Mouse (Mus musculus) gastrocnemius, postnatal 10 days (tissue): ENCODE results near the gene Cdc20b. TPM values are rescaled to one million over a fixed set of nuclear protein-coding genes. Genes with fewer than 3 reads are reported as not detected.
"Not testable (repeated sequence)": the region's sequence is repeated elsewhere in the genome, so short reads cannot be mapped to it uniquely, and the experiment has no call there.

Source experiments
- DNase-seq: peaks from one replicate; pipeline ENCODE4 v3.0.0; 2021; ENCODE audit warnings: mixed read lengths
- long read RNA-seq, 2 experiments: library from polyadenylated mRNA; stranded (forward); transcript quantifications; one replicate each; pipeline ENCODE4 v2.0.0; 2021
- total RNA-seq, 2 experiments: library from RNA; stranded (reverse); gene quantifications; 2 replicates each; pipeline ENCODE4 v1.2.3; 2021

Cdc20b gene
- total RNA-seq: not detected
- long read RNA-seq, experiment 1: 0 reads
- long read RNA-seq, experiment 2, partial matches to known transcripts: 0 of 1 reads
- long read RNA-seq, experiment 2, other reads (novel, unspliced or antisense): 1 of 1 reads

GRCm38 (mm10) chr13:113034950-113035421 lies at the start of gene Cdc20b:
Cdc20b (plus strand) TSS chr13:113035111.
- peak; percentile 30 for DNase-seq

DNA sequence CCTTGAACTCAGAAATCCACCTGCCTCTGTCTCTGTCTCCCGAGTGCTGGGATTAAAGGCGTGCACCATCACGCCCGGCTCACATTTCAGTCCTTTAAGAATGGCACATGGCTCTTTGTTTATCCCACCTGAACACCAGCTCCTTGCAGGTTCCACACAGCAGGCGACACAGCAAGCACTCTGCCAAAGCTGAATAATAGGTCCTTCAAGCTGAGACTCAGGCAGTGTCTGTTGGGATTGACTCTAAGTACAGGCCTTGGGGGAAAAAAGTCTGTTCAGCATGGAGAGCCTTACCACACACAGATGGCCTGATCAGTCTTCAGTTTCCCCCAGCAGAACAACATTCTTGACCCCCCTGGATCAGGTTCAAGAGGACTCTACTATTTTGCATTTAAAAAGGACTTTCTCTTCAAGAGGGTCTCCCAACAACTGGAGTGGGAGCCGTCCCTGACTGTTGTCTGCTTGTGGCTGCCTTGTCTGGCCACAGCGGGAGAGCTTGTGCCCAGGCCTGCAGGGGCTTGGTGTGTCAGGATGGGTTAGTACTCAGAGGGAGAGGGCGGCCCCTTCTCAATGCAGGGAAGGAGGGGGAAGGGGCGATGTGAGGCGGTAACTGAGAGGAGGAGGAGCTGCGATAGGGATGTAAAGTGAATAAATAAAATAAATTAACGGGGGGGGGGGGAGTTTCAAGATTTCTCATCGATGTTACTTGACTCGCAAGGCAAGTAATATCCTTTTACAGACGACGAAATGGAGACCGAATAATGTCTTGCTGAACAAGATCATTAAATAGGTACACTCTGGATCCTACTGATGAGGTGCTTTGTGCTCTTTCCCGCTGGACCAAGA lies 49.1 kb upstream of the Cdc20b start:
- DNase-seq: no peak

- DNase-seq: no peak
Measured at GRCm38 (mm10) chr13:112986451-112986950, 48.4 kb upstream of the Cdc20b start.

GRCm38 (mm10) chr13:112987532-112987943 lies 47.4 kb upstream of the Cdc20b start, which contains the start of gene Ccno:
Ccno (plus strand) TSS chr13:112987802.
- DNase-seq: peak; percentile 86

DNA sequence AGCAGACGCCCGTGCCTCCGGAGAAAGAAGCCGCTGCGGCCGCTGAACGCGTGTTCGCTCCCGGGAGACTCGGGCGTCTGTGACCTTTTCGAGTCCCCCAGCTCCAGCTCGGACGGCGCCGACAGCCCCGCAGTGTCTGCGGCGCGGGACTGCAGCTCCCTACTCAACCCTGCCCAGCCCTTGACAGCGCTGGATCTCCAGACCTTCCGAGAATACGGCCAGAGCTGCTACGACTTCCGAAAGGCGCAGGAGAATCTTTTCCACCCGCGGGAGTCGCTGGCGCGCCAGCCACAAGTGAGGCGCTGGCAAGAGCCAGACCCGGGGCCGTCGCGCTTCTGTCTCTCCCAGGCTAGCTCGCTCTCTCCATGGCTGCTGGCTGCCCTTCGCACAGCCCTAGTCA lies 46.9 kb upstream of the Cdc20b start:
- DNase-seq: no peak

DNA sequence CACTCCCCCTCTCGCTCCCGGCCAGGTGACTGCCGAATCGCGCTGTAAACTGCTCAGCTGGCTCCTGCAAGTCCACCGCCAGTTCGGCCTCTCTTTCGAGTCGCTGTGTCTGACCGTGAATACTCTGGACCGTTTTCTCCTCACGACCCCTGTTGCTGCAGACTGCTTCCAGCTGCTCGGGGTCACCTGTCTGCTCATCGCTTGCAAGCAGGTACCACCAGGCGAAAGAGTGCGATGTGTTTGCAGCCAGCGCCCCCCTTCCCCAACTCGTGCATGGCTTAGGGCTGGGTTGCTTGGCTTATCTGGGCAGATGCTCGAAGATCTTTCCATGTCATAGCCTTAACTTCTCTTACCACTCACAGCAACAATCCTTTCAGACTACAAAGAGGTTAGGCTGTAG lies 46.0 kb upstream of the Cdc20b start:
- DNase-seq: no peak

GRCm38 (mm10) chr13:112989541-112989940 lies 45.4 kb upstream of the Cdc20b start:
- DNase-seq: no peak

DNA sequence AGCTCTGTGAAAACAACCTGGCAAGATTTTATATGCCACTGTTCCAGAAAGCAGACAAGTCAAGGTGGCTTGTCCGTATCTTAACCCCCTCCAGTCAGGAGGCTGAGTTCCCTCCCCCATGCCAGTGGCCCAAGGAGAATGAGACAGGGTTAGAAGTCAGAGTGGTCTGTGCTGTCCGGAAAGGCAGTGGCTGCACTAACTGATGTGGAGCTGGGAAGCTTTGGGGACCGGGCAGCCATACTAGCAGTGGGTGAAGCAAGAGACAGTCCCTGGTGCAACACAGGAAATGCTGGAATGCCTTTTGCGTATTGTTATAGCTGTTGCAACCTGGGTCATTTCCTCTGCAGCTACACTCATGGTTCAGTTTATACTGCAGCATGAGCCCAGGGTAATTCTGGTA lies 44.6 kb upstream of the Cdc20b start:
- DNase-seq: no peak

GRCm38 (mm10) chr13:112993531-112994152 lies 41.3 kb upstream of the Cdc20b start, which contains the start of gene Mcidas:
Mcidas (plus strand) TSS chr13:112993845.
- peak; percentile 13 for DNase-seq

DNA sequence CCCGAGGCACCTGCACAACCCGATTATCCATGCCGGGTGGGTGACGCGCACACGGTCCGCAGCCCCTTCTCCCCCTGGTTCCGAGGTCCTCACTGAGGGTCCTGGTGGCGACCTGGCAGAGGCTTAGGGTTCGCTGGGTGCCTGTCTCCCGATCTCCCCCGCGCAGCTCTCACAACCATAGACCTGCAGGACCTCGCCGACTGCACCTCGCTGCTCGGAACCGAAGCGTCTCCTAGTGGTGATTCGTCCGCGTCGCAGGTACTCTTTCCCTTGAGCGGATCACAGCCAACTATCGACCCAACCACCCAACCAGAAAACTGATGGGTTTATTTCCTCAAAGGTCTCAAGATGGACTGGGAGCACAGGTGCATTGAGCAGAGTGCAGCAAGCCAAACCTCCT lies 40.7 kb upstream of the Cdc20b start:
- peak; percentile 44 for DNase-seq

DNA sequence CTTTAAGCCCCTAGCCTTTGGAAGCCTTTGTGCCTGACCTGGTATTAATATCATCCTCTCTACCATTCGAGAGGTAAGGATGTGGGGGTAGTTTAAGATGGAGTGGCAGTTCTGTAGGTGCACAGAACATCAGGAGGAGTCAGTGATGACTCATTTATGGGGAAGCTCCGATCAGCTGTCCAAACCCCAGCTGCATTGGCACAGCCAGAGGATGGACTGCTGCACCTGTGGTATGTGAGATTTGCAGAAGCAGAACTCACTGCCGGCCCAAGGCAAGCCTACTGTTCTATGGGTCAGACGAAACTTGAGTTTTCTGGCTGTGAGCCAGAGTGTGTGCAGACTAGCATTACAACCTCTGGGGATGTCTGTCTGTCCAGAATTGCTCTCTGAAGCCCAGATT lies 38.5 kb upstream of the Cdc20b start:
- DNase-seq: no peak

DNA sequence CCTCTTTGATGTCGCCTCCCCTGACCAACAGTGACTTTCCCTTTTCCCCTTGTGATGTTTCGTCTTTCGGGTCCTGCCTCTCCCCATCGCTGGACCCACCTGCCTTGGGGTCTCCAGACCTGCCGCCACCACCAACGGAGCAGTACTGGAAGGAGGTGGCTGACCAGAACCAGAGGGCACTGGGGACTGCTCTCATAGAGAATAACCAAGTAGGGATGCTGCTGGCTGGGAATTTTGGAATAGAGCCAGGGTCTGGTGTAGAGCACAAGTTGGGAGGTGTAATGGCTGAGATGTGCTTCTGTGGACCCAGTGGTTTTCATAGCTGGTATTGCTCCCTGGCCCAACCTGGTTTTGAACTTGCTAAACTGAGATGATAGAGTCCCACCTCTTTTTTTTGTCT lies 37.5 kb upstream of the Cdc20b start:
- no peak for DNase-seq

DNA sequence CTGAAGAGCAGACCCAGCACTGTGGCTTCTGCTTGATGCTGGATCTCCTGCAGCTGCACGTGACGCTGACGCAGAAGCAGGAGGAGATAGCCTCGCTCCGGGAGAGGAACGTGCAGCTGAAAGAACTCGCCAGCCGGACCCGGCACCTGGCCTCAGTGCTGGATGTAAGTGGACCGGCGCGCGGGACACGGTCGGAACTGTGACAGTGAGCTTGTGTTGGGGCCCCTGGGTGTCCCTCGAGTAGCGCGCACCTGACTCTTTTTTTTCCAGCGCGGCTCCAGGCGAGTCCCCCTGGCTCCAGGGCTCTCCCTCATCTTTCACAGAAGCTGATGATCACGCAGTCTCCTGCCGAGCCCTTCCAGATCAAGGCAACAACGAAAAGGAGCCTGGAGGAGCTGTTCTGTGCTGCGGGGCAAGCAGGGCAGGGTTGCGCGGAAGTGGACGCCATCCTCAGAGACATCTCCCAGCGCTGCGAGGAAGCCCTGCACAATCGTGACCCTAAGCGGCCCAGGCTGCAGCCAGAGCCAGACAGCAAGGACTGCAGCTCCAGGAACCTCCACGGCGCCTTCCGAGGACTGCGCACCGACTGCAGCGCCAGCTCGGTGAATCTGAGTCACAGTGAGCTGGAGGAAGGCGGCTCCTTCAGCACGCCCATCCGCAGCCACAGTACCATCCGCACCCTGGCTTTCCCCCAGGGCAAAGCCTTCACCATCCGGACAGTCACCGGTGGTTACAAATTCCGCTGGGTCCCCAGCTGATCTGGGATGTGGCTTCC lies 36.3 kb upstream of the Cdc20b start:
- peak; percentile 12 for DNase-seq

- no peak for DNase-seq
Measured at GRCm38 (mm10) chr13:113000090-113000489, 34.8 kb upstream of the Cdc20b start.

DNA sequence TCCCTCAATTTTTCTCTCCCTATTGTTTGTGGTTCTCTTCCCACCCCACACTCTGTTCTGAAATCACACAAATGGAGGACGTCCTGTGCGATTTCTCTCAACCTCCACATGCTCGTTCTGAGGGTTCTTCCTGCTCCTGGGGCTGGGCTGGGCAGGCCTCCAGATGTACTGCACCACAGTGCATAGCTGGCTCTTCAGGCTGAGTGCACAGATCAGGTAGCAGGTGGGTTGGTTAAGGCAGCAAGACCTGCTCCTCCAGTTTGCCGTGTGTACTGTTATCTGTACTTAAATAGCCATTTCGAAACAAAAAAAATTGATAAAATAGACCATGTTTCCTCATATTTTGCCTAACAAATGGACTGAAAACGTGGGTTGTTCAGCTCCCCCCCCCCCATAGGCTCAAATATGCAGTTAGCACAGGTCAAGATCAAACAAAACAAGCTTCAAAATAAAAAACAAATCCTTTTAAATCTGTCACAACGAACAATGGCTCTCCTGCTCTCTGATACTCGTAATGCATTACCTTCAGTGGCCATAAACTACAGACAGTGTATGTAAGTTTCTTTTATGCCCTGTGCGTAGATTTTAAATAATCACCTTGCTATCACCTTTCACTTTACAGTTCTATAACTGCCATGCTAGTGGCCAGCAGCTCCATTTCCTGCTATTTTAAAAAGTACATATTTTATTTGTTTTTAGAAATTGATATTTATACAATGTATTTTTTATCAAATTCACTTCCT lies 34.2 kb upstream of the Cdc20b start:
- DNase-seq: no peak

- no peak for DNase-seq
Measured at GRCm38 (mm10) chr13:113012683-113013082, 22.2 kb upstream of the Cdc20b start.

DNA sequence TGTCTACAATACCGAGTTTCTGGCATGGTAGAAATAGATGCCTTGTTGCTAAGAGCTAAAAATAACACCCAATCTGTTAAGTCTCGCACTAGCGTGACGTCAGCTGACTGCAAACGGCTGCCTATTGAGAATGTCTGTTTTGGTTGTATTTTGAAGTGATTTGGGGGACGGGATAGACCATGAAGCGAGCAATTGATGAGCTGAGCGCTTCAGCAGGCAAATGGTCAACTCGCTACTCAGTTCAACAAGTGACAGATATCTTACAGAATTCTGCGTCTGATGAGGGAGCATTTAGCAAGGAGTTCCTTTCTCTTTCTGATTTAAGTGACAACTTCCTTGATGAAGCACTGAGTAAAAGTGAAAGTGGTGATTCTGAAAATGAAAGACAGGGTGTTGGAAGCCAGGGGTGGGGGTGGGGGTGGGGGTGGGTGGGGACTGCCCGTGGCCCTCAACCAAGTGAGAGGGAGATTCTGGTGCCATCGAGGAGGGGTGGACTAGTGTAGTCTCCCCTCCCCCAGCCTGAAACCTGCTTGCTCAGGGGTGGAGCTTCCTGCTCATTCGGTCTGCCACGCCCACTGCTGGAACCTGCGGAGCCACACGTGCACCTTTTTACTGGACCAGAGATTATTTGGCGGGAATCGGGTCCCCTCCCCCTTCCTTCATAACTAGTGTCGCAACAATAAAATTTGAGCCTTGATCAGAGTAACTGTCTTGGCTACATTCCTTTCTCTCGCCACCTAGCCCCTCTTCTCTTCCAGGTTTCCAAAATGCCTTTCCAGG lies 21.5 kb upstream of the Cdc20b start:
- DNase-seq: not testable (repeated sequence)

DNA sequence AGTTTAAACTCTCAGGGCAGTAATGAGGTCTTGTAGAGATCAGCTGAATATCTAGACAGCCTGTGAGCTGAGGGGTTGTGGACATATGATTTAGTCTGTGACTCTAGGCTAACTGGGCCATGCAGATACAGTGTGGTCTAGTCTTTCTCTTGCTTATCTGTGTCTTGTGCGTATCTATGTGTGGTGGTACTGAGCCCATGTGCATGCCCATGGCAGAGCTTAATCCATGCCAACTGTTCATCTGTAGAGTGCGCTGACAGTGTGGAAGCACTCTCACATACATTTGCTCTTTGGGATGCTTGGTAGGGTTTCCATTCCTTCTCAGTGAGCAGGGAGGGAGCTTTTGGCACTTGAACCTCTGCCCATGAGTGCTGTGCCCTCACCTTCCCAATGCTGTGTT lies 13.4 kb upstream of the Cdc20b start:
- DNase-seq: no peak

DNA sequence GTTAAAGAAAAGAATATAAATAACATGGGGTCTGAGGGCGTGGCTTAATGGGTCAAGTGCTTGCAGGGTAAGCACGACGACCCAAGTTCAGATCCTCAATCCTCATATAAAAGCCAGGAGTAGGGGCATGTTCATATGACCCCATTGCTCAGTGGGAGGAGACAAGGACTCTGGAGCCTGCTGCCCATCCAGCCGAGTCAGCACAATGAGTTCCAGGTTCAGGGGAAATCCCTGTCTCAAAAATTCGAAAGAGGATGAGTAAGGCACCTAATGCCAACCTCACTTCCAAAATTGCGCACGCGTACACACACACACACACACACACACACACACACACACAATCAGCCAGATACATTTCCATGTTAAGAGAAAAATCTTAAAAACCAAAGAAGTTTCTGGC lies 12.4 kb upstream of the Cdc20b start:
- DNase-seq: no peak

DNA sequence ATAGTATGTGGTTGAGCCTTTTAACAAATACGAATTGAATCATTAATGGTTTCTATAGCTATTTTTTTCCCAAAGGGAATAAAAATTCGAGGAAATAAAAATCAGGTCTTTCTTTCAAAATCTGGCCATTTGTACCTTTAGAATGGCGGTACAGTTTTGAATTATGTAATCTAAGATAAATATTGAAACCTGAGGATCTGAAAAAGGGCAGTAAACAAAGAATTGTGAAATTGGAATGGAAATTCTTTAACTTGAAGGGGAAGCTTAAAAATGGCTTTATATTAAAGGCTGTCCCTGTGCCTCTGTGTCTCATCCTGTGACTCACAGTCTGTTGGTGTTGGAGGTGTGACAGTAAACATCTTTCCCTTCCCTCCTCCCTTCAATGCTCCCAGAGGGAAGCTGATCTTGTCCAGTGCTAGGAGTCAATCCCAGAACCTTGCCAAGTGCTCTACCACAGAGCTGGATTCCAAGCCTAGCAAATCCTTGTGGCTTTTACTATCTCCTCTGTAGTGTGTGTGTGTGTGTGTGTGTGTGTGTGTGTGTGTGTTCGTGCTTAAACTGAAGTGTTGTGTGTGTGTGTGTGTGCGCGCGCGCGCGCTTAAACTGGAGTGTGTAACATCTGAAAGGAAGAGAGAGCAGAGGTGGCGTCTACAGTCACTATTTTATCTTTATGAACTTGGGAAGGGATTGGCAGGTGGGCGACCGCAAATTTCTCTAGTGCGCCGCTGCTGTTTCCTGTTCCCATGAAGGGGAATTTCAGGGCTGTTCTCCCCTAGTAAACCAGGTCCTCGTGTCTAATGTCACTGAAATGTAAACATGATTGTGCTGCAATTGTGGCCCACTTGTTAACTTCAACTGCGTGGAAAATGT lies 11.4 kb upstream of the Cdc20b start:
- DNase-seq: no peak
